Mouse (Mus musculus): ENCODE data around the gene Srd5a3. TPM values are rescaled to one million over a fixed set of nuclear protein-coding genes. Genes with fewer than 3 reads are reported as not detected.
A peak's percentile ranks its signal among the peaks of the same experiment; 100 is the strongest.

Srd5a3 gene
- total RNA-seq, 4 experiments from 2014 or later = 18.2 to 22.3 (median 21.1) TPM

DNA sequence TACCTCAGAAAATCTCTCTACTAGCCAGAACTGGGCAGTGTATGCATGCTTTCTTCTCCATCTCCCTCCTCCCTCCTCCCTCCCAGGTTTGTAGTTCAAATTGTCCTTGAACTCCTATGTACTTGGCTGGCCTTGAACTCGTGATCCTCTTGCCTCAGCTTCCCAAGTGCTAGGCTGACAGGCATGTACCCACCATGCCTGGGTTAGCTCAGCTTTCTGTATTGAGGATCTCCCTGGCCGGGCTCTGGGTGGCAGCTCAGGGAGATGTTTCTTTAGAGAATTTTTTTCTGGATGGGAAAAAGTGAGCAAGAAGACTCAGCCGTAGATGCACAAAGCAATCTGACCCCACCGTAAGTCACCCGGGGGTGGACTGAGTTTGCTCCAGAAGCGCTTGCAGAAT lies 12.9 kb downstream of the Srd5a3 start:
- no peak for DNase-seq (ENCODE audit: low spot score in 2 of 2)

DNA sequence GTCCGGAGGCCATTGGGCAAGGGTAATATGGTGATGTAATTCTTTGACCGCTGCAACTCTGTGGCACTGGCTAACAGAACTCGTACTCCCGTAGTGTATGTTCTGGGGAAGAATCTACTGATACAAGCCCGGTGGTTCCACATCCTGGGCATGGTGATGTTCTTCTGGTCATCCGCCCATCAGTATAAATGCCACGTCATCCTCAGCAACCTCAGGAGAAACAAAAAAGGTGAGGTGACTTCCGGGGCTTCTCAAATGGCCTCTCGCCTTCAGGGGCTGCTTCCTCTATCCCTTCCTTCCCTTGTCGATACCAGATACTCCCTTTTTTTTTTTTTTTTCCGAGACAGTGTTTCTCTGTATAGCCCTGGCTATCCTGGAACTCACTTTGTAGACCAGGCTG lies 13.4 kb downstream of the Srd5a3 start:
- DNase-seq (ENCODE audit: low spot score in 2 of 2) = no peak

DNA sequence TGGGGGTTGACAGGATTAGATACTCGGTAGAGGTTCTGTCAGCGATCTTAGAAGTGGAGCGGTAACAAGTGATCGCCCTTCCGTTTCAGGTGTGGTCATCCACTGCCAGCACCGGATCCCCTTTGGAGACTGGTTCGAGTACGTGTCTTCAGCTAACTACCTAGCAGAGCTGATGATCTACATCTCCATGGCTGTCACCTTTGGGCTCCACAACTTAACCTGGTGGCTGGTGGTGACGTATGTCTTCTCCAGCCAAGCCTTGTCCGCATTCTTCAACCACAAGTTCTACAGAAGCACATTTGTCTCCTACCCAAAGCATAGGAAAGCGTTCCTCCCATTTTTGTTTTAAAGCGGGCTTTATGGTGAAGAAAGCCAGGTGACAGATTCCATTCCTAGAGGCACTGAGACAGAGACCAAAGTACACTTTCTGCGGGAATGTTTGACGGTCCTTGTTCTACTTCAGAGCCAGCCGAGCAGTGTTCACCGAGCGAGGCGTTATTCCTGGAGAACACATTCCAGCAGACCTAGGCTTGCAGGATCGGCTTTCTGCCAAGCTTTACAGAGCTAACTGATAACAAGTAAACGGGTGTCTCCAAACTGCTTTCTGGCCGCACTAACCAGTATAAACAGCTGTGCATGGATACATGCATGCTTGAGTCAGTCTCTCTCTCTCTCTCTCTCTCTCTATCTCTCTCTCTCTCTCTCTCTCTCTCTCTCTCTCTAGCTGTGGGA lies 14.5 kb downstream of the Srd5a3 start:
- DNase-seq (ENCODE audit: low spot score in 2 of 2) = no peak

GRCm38 (mm10) chr5:76159555-76159954 lies 19.5 kb downstream of the Srd5a3 start:
- no peak for DNase-seq (ENCODE audit: low spot score in 2 of 2)

GRCm38 (mm10) chr5:76160086-76160485 lies 20.0 kb downstream of the Srd5a3 start:
- DNase-seq (ENCODE audit: low spot score in 2 of 2) = no peak

- no peak for DNase-seq (ENCODE audit: low spot score in 2 of 2)
Measured at GRCm38 (mm10) chr5:76161491-76161890, 21.4 kb downstream of the Srd5a3 start.

GRCm38 (mm10) chr5:76162926-76163325 lies 22.9 kb downstream of the Srd5a3 start:
- no peak for DNase-seq (ENCODE audit: low spot score in 2 of 2)

DNA sequence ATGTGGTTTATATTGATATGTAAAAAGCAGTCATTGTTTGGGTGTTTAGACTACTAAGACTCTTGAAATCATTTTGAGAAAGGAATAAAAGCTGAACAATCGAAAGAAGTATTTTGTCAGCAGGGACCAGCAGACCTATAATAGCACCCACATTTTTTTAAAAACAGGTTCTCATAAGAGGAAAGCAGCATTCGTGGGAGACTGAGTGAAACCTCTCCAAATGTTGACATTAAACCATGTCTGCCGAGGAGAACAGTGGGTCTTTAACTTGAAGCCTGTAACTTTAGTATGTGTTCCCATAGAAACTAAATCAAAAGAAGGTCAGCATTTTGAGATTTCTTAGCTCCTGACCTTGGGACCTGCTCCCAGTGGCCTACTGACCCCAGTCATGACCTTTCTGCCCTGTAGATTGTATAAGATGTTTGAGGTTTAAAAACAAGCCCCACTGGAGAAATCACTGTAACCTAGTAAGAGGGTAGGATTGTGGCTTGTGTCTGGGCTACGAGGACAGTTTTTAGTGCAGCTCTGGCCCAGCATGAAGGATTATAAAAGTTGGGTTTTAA lies 23.8 kb downstream of the Srd5a3 start:
- DNase-seq (ENCODE audit: low spot score in 2 of 2) = no peak

GRCm38 (mm10) chr5:76164827-76165226 lies 24.8 kb downstream of the Srd5a3 start:
- no peak for DNase-seq (ENCODE audit: low spot score in 2 of 2)

GRCm38 (mm10) chr5:76170522-76170921 lies 30.5 kb downstream of the Srd5a3 start:
- DNase-seq (ENCODE audit: low spot score in 2 of 2) = no peak

DNA sequence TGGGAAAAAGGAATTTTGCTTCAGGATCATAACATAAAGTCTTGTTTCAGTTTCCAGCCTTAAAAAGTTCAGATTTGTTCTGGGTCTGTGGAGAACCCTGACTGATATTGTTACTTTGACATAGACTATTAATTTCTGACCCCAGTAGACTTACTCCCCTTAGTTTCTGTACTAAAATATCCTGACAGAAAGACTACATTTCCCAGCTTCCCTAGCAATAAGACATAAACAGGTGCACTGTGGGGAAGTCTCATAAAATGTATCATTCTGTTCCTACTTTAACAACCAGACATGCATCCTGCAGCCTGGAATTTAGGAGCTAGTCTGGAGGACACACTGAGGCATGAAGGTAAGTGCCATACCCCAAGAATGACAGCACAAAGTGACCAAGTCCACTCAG lies 31.0 kb downstream of the Srd5a3 start:
- DNase-seq (ENCODE audit: low spot score in 2 of 2) = no peak

GRCm38 (mm10) chr5:76175051-76175450 lies 35.0 kb downstream of the Srd5a3 start:
- DNase-seq (ENCODE audit: low spot score in 2 of 2) = no peak

- DNase-seq (ENCODE audit: low spot score in 2 of 2) = no peak
Measured at GRCm38 (mm10) chr5:76176411-76176810, 36.3 kb downstream of the Srd5a3 start.

DNA sequence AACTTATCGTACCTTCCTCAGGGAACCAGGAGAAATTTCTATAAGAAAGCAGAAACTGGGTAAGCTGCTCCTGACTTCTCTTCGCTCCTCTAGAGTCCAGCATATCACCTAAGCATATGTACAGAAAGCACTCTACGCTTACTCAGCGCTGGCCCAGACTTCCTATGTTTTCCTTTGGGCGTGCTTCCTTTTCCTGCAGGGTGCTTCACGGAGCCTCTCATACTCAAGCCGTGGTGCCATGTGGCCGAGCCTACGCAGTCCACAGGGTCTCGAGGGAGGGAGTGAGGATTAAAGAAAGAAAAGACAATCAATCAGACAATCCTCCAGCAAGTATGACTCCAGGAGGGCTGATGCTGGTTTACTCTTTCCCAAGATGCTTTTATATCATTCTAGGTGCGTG lies 36.8 kb downstream of the Srd5a3 start:
- no peak for DNase-seq (ENCODE audit: low spot score in 2 of 2)

- no peak for DNase-seq (ENCODE audit: low spot score in 2 of 2)
Measured at GRCm38 (mm10) chr5:76177664-76178063, 37.6 kb downstream of the Srd5a3 start.

- DNase-seq (ENCODE audit: low spot score in 2 of 2) = no peak
Measured at GRCm38 (mm10) chr5:76179171-76179570, 39.1 kb downstream of the Srd5a3 start.

GRCm38 (mm10) chr5:76179791-76180190 lies 39.7 kb downstream of the Srd5a3 start:
- no peak for DNase-seq (ENCODE audit: low spot score in 2 of 2)

DNA sequence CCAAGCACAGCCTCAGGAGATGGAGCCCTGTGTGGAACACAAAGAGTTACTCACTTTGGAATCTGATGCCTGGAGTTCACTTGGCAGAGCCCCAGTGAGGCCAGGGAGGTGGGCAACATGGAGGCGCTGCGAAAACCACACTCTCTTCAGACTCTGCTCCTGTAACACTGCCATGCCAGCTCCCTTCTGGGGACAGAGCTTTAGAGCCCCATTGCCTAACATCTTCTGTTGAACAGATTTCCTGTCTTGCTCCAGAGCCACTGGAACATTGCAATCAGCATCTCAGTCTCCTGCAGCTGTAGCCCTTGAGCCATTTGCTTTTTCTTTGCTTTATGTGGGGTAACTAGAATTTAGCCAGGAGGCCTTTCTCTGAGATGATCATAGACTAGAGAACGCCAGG lies 42.3 kb downstream of the Srd5a3 start:
- no peak for DNase-seq (ENCODE audit: low spot score in 2 of 2)

DNA sequence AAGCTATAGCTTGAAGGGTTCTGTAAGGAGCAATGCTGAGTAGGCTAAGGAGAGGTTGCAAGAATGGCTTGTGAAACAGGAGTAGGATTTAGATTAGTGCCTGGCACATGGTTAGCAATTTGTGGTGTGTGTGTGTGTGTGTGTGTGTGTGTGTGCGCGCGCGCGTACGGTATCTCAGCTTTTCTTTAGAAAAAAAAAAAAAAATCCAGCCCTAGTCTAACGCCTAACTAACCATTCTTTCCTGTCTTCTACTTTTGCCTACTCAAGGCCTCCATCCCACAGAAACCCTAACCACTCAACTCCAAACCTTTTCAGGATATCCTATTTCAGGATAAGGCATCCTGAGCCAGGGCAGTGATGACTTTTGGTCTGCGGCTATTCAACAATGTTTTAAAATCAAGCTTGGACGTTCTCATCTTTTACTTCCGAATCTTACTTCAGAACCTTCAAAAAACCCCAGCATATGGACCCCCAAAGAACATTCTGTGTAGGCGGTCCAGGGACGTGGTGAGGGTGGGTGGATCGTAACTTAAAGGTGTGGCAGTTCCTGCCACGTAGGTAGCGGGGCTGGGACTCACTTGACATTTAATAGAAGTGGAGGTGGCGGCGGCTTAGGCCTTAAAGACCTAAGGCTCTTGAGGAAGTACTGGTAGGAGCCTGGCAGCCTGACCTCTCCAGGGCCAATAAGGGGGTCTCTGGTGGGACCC lies 43.1 kb downstream of the Srd5a3 start:
- DNase-seq (ENCODE audit: low spot score in 2 of 2) = no peak

DNA sequence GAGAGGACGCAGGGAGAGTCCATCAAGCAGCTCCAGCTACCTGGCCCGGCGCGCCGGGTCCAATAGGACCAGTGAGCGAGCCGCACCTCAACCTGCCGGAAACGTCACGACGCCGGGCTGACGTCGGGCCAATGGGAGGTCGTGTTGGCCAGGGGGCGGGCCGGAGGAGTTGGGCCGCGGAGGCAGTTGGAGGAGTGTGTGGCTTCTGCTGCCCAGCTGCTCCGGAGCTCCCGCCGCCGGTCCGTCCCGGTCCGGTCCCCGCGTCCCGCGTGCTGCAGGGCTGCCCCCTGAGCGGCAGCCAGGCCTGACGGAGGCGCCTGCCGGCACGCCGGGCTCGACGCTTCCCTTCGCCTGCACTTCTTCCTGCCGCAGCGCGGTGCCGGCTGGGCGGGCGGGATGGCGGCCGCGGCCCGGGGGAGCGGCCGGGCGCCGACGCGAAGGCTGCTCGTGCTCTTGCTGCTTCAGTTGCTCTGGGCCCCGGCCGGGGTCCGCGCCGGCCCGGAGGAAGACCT lies 43.7 kb downstream of the Srd5a3 start, which contains the start of gene Tmem165:
TSS of gene Tmem165 (plus strand) at position 131 of the 512 bp plus-strand sequence.
- DNase-seq (ENCODE audit: low spot score in 2 of 2) = peak; percentile 91 to 92

GRCm38 (mm10) chr5:76184286-76185080 lies 44.4 kb downstream of the Srd5a3 start:
- peak in 1 of 2 experiments; percentile 26 for DNase-seq (ENCODE audit: low spot score in 2 of 2)
